Mouse (Mus musculus) adrenal gland, postnatal 10 days (tissue): ENCODE data around the gene Zkscan16. TPM values are rescaled to one million over a fixed set of nuclear protein-coding genes. Genes with fewer than 3 reads are reported as not detected.

ENCODE experiments used
- DNase-seq: peaks from one replicate; pipeline ENCODE4 v3.0.0; 2021; ENCODE audit warnings: mixed read lengths
- total RNA-seq, 2 experiments: library from RNA; stranded (reverse); gene quantifications; 2 replicates each; pipeline ENCODE4 v1.2.3; 2021

Gene Zkscan16
- total RNA-seq, 2 experiments from 2014 or later, result 2.1 to 2.9 TPM

DNA sequence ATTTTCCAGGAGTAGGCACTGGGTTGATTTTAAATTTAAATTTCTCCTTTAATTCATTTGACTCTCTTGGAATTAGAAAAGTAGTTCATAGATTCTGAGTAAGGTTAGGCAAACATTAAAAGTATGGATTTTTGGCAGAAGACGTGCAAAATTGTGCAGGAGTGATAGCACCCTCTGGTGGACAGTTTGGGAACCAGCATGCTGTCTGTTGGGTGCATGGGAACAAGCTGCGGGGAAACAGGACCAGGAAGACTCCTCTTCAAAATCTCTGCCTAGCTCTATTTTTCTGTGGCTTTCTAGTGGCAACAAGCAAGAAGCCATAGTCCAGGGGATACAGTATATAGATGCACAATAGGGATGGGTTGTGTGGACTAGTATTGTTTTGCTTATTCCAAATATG lies 56.3 kb downstream of the Zkscan16 start:
- peak; percentile 83 for DNase-seq

DNA sequence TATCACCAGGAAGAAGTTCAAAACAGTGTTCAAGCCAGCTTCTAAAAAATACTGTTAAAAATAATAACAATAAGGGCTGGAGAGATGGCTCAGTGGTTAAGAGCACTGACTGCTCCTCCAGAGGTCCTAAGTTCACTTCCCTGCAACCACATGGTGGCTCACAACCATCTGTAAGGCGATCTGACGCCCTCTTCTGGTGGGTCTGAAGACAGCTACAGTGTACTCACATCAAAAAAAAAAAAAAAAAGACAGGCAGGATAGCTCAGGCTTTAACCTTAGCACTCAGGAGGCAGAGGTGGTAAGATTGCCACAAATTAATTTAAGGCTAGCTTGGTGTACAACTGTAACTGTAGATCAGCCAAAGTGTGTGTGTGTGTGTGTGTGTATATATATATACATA lies 57.2 kb downstream of the Zkscan16 start:
- DNase-seq, result peak; percentile 47

DNA sequence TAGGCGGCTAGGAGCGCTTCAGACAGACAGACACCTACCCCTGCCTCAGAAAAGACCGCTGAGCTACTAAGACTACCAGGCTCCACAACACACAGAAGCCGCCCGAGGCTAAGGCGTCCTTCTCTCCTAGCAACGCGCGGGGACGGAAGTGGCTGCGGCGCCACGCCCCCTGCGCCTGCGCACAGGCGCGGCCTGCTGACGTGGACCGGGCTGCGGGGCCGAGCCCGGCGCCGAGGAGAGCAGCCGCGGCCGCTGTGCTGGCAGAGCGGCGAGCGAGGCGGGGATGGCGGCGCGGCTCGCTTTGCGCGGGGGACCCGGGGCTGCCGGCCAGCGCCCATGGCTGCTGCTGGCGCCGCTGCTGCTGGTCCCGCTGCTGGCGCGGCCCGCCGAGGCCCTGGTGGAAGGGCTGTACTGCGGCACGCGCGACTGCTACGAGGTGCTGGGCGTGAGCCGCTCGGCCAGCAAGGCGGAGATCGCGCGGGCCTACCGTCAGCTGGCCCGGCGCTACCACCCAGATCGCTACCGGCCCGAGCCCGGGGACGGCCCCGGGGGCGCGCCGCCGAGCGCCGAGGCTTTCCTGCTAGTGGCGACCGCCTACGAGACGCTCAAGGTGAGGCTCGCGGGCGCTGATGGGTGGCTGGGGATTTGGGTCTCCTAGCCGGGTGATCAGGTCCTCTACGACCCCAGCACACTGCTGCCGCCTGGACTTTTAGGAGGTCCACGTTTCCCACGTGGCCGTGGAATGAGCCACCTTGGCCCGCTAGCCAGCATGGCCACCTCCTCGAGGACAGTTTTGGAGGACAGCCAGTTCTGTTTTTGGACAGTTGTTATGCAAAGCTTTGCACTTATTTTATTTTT lies 59.7 kb downstream of the Zkscan16 start, which contains the start of gene Gm20503:
Gm20503 (plus strand) TSS at position 263 of the 858 bp plus-strand sequence.
- peak; percentile 96 for DNase-seq

DNA sequence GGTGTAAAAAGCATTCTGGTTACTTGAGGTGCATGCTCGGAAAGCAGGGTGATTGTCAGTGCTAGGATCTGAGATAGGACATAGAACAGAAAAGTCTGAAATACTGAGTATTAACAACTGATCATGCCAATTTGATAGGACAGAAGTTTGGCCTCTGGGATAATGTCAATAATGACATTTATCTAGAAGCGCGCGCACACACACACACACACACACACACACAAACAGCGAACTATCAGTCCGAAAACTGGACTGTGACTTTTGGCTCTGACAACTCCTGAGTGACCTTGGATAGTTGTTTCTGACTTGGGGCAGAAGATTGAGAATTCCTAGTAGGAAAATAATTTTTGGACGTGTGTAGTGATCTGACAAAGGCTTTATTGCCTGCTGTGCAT lies 60.4 kb downstream of the Zkscan16 start:
- peak; percentile 36 for DNase-seq

DNA sequence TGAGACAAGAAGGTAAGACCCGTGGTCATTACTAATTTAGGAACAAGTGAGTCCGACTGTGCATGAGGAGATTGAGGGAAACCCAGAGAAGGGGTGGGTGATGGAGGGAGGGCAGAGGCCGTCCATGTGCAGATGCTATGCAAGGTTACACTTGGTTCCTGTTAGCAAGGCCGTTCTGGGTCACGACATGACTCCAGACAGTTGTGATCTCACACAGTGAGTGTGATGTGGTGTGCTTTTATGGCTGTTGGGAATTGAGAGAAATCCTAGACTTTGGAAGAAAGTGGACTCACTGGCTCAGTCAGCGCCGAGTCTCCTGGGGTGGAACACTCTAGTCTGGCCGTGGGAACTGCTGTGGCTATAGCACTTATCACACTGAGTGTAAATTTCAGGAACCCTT lies 62.8 kb downstream of the Zkscan16 start:
- DNase-seq, result no peak

DNA sequence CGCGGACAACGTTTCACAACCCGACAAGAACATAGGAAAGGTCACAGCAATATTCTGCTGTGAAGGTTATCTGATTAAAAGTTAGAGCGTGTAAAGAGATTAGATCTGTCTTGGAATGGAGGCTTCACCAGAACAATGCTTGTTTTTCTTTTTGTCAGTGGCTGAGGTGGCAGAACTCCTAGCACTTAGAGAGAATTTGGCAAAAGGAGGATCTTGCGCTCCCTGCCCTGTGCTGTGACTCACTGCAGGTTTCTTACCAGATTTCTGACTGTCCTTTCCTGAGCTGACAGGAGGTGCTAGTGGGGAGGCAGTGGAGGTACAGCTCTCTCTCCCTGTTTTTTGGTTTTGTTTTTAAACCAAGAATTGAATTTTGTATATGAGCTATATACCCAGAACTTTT lies 63.6 kb downstream of the Zkscan16 start:
- DNase-seq, result peak; percentile 29

Other genes starting within 250 kb of the Zkscan16 start
- under 1 TPM; 0.06 to 0.12 TPM for gene Olfr267, start 155.9 kb upstream of the Zkscan16 start, total RNA-seq
- gene Ecpas, start 30.9 kb upstream of the Zkscan16 start, total RNA-seq, result 100 to 1,000 TPM; 125 to 144 TPM
- gene Ptgr1, start 43.5 kb downstream of the Zkscan16 start, total RNA-seq, result 10 to 100 TPM; 15.9 to 16.9 TPM
- 10 to 100 TPM; 19.1 to 19.4 TPM for gene Dnajc25, start 51.4 kb downstream of the Zkscan16 start, total RNA-seq
- 1 to 10 TPM; 5.9 to 9.1 TPM for gene Gm20503, start 59.6 kb downstream of the Zkscan16 start, total RNA-seq
- gene Gng10, start 91.5 kb downstream of the Zkscan16 start, total RNA-seq, result 10 to 100 TPM; 36.0 to 37.3 TPM
- gene AI481877, start 195.4 kb downstream of the Zkscan16 start, total RNA-seq, result under 1 TPM in 1 of 2 experiments, not detected in 1; 0.15 TPM
- gene Ugcg, start 245.6 kb downstream of the Zkscan16 start, total RNA-seq, result 10 to 100 TPM; 36.0 to 45.7 TPM